Mouse (Mus musculus): ENCODE measurements around the gene Iffo2. TPM values are rescaled to one million over a fixed set of nuclear protein-coding genes. Genes with fewer than 3 reads are reported as not detected.

Iffo2 gene
- polyA plus RNA-seq, 1 experiment from 2014 or later = 4.4 TPM

DNA sequence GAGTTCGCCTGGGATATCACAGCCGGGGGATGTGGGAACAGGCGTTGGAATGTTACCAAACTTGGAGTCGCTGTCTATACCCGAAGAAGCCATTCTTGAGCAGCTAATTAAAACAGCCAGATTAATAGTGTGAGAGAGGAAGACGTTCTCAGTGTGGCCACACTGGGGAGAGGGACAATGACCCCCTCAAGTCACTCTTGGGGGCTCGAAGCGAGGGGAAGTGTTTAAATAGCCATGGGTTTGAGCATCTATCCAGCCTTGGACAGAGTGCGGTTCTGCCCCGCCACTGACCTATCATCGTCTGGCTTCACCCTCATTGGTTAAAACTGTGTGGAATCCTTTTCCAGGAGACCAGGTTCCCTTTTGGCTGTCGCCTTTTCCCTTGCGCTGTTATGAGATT is 68.0 kb downstream of the Iffo2 start:
- H3K4me1 ChIP-seq (ENCODE audit: control insufficient read depth in 2 of 2, insufficient read depth in 2 of 2, low read length in 2 of 2) = peaks cover 68 to 75% of the 10 kb centered on the region in 2 experiments
- WGBS = 11% methylated on average over 13 of the region's 13 CpGs
- ATAC-seq (ENCODE audit: insufficient number of reproducible peaks, insufficient read depth, low FRiP score, low read depth) = no peak

GRCm38 (mm10) chr4:139598950-139599518 is 68.7 kb downstream of the Iffo2 start:
- no peaks in the 10 kb centered on the region for H3K9me3 ChIP-seq (ENCODE audit: control insufficient read depth, low read length)
- peaks cover 68 to 72% of the 10 kb centered on the region in 2 experiments for H3K4me1 ChIP-seq (ENCODE audit: control insufficient read depth in 2 of 2, insufficient read depth in 2 of 2, low read length in 2 of 2)
- peak overlapping the region; percentile 18 for H3K9ac ChIP-seq (ENCODE audit: low read length)
- H3K27ac ChIP-seq (replicated peaks in 1 of 2; ENCODE audit: control insufficient read depth in 1 of 2, insufficient read depth in 1 of 2, low read depth in 2 of 2, low read length in 2 of 2) = peak overlapping the region; percentile 79 to 94
- under 1% methylated on average over 12 of the region's 12 CpGs for WGBS
- H3K4me3 ChIP-seq (ENCODE audit: control insufficient read depth in 1 of 2, insufficient read depth in 1 of 2, low read depth in 1 of 2, low read length in 2 of 2) = peak overlapping the region; percentile 22 to 23
- H3K27me3 ChIP-seq (ENCODE audit: control insufficient read depth, insufficient read depth, low read length) = no peaks in the 10 kb centered on the region
- peak; percentile 73 for ATAC-seq (ENCODE audit: insufficient number of reproducible peaks, insufficient read depth, low FRiP score, low read depth)
- H3K4me2 ChIP-seq (ENCODE audit: low read length) = peak overlapping the region; percentile 52
- H3K36me3 ChIP-seq (ENCODE audit: control insufficient read depth, insufficient read depth, low read length) = peaks cover 1% of the 10 kb centered on the region

More for the DNA sequence above, 68.0 kb downstream of the Iffo2 start:
- Histone ChIP-seq H3K36me3 (ENCODE audit: control insufficient read depth, insufficient read depth, low read length) (no peaks in the 10 kb centered on the region), H3K4me3 (ENCODE audit: control insufficient read depth in 1 of 2, insufficient read depth in 1 of 2, low read depth in 1 of 2, low read length in 2 of 2) (peak overlapping the region; percentile 22 to 23), H3K9me3 (ENCODE audit: control insufficient read depth, low read length) (no peaks in the 10 kb centered on the region), H3K9ac (ENCODE audit: low read length) (peak overlapping the region; percentile 18), H3K4me2 (ENCODE audit: low read length) (peak overlapping the region; percentile 52), H3K27me3 (ENCODE audit: control insufficient read depth, insufficient read depth, low read length) (no peaks in the 10 kb centered on the region), H3K27ac (replicated peaks in 1 of 2; ENCODE audit: control insufficient read depth in 1 of 2, insufficient read depth in 1 of 2, low read depth in 2 of 2, low read length in 2 of 2) (peak overlapping the region; percentile 79 to 94)

- 30% methylated on average over 7 of the region's 7 CpGs for WGBS
- no peak for ATAC-seq (ENCODE audit: insufficient number of reproducible peaks, insufficient read depth, low FRiP score, low read depth)
- no peak overlapping the region for H3K4me3 ChIP-seq (ENCODE audit: control insufficient read depth in 1 of 2, insufficient read depth in 1 of 2, low read depth in 1 of 2, low read length in 2 of 2)
- no peaks in the 10 kb centered on the region for H3K27me3 ChIP-seq (ENCODE audit: control insufficient read depth, insufficient read depth, low read length)
- peak overlapping the region; percentile 54; the same call in 1 of the 2 replicates for H3K9ac ChIP-seq (ENCODE audit: low read length)
- peaks cover 26% of the 10 kb centered on the region for H3K36me3 ChIP-seq (ENCODE audit: control insufficient read depth, insufficient read depth, low read length)
- peak overlapping the region; percentile 79 for H3K27ac ChIP-seq (replicated peaks in 1 of 2; ENCODE audit: control insufficient read depth in 1 of 2, insufficient read depth in 1 of 2, low read depth in 2 of 2, low read length in 2 of 2)
- H3K9me3 ChIP-seq (ENCODE audit: control insufficient read depth, low read length) = no peaks in the 10 kb centered on the region
- H3K4me2 ChIP-seq (ENCODE audit: low read length) = peak overlapping the region; percentile 38
- H3K4me1 ChIP-seq (ENCODE audit: control insufficient read depth in 2 of 2, insufficient read depth in 2 of 2, low read length in 2 of 2) = peaks cover 54 to 57% of the 10 kb centered on the region in 2 experiments
Measured at GRCm38 (mm10) chr4:139601519-139602356, 71.4 kb downstream of the Iffo2 start.

GRCm38 (mm10) chr4:139602357-139603244 is 72.3 kb downstream of the Iffo2 start, which contains the start of gene Gm21969:
Gene Gm21969, plus strand, starts transcription at chr4:139603186.
- H3K9ac ChIP-seq (ENCODE audit: low read length) = peak within 1 kb of the TSS; percentile 54; the same call in 1 of the 2 replicates
- WGBS = 47% methylated on average over 14 of the region's 14 CpGs

GRCm38 (mm10) chr4:139605216-139605615 is 74.9 kb downstream of the Iffo2 start:
- WGBS = 81% methylated on average over 11 of the region's 11 CpGs
- H3K9ac ChIP-seq (ENCODE audit: low read length) = no peak overlapping the region

More at GRCm38 (mm10) chr4:139602357-139603244, 72.3 kb downstream of the Iffo2 start, which contains the start of gene Gm21969:
- H3K27me3 ChIP-seq (ENCODE audit: control insufficient read depth, insufficient read depth, low read length) = no peaks in the 10 kb centered on the region
- H3K4me3 ChIP-seq (ENCODE audit: control insufficient read depth in 1 of 2, insufficient read depth in 1 of 2, low read depth in 1 of 2, low read length in 2 of 2) = no peak within 1 kb of the TSS
- H3K4me1 ChIP-seq (ENCODE audit: control insufficient read depth in 2 of 2, insufficient read depth in 2 of 2, low read length in 2 of 2) = peaks cover 46 to 49% of the 10 kb centered on the region in 2 experiments
- H3K36me3 ChIP-seq (ENCODE audit: control insufficient read depth, insufficient read depth, low read length) = peaks cover 34% of the 10 kb centered on the region
- peak within 1 kb of the TSS; percentile 38 for H3K4me2 ChIP-seq (ENCODE audit: low read length)
- no peak for ATAC-seq (ENCODE audit: insufficient number of reproducible peaks, insufficient read depth, low FRiP score, low read depth)
- no peaks in the 10 kb centered on the region for H3K9me3 ChIP-seq (ENCODE audit: control insufficient read depth, low read length)
- H3K27ac ChIP-seq (replicated peaks in 1 of 2; ENCODE audit: control insufficient read depth in 1 of 2, insufficient read depth in 1 of 2, low read depth in 2 of 2, low read length in 2 of 2) = peak within 1 kb of the TSS; percentile 79

DNA sequence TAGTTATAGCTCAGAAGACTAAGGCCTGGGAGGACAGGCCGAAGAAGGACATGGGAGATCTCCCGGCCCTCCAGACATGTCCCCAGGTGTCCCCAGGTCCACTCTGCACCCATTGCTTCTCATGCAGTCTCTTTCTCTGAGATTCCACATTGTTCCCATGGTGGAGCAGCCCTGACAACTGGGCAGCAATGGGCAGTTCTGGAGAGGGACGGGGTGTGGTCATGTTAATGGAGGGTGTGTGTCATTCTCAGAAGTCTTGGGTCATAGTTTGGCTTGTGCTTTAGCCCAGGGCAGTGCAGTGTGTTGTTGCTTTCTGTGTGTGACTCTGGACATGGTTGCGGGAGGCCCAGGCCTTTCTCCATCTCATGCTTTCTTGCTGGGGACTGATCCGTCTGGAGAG is 76.4 kb downstream of the Iffo2 start:
- WGBS = 91% methylated on average over 5 of the region's 5 CpGs
- Histone ChIP-seq H3K36me3 (ENCODE audit: control insufficient read depth, insufficient read depth, low read length) (peaks cover 60% of the 10 kb centered on the region), H3K27me3 (ENCODE audit: control insufficient read depth, insufficient read depth, low read length) (no peaks in the 10 kb centered on the region), H3K4me3 (ENCODE audit: control insufficient read depth in 1 of 2, insufficient read depth in 1 of 2, low read depth in 1 of 2, low read length in 2 of 2) (no peak overlapping the region), H3K27ac (replicated peaks in 1 of 2; ENCODE audit: control insufficient read depth in 1 of 2, insufficient read depth in 1 of 2, low read depth in 2 of 2, low read length in 2 of 2) (no peak overlapping the region), H3K9me3 (ENCODE audit: control insufficient read depth, low read length) (no peaks in the 10 kb centered on the region), H3K4me1 (ENCODE audit: control insufficient read depth in 2 of 2, insufficient read depth in 2 of 2, low read length in 2 of 2) (peaks cover 14 to 21% of the 10 kb centered on the region in 2 experiments), H3K4me2 (ENCODE audit: low read length) (no peak overlapping the region), H3K9ac (ENCODE audit: low read length) (no peak overlapping the region)
- ATAC-seq (ENCODE audit: insufficient number of reproducible peaks, insufficient read depth, low FRiP score, low read depth) = no peak

More at GRCm38 (mm10) chr4:139605216-139605615, 74.9 kb downstream of the Iffo2 start:
- Histone ChIP-seq H3K4me2 (ENCODE audit: low read length) (no peak overlapping the region), H3K4me3 (ENCODE audit: control insufficient read depth in 1 of 2, insufficient read depth in 1 of 2, low read depth in 1 of 2, low read length in 2 of 2) (no peak overlapping the region), H3K4me1 (ENCODE audit: control insufficient read depth in 2 of 2, insufficient read depth in 2 of 2, low read length in 2 of 2) (peaks cover 24 to 26% of the 10 kb centered on the region in 2 experiments), H3K36me3 (ENCODE audit: control insufficient read depth, insufficient read depth, low read length) (peaks cover 57% of the 10 kb centered on the region), H3K9me3 (ENCODE audit: control insufficient read depth, low read length) (no peaks in the 10 kb centered on the region), H3K27me3 (ENCODE audit: control insufficient read depth, insufficient read depth, low read length) (no peaks in the 10 kb centered on the region), H3K27ac (replicated peaks in 1 of 2; ENCODE audit: control insufficient read depth in 1 of 2, insufficient read depth in 1 of 2, low read depth in 2 of 2, low read length in 2 of 2) (no peak overlapping the region)
- no peak for ATAC-seq (ENCODE audit: insufficient number of reproducible peaks, insufficient read depth, low FRiP score, low read depth)

DNA sequence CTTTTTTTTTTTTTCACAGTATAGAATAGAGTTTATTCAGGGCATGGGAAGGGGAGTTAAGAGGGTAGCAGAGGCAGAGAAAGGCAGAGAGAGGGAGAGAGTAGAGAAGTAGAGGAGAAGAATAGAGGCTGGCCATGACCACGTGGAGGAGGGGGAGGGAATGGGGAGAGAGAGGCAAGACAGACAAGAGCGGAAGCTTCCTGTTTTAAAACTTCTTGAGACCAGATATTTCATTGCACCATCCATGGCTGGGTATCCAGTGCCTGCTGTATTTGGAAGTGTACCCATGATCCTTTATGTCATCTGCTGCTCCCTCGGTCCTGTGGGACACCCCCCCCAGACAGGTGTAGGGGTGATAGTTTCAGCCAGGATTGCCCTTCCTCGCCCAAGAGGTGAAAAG is 78.6 kb downstream of the Iffo2 start:
- Histone ChIP-seq H3K4me1 (ENCODE audit: control insufficient read depth in 2 of 2, insufficient read depth in 2 of 2, low read length in 2 of 2) (peaks cover 0 to 6% of the 10 kb centered on the region in 2 experiments; a peak in 2 of 4 replicates), H3K9ac (ENCODE audit: low read length) (no peak overlapping the region), H3K4me3 (ENCODE audit: control insufficient read depth in 1 of 2, insufficient read depth in 1 of 2, low read depth in 1 of 2, low read length in 2 of 2) (no peak overlapping the region), H3K27ac (replicated peaks in 1 of 2; ENCODE audit: control insufficient read depth in 1 of 2, insufficient read depth in 1 of 2, low read depth in 2 of 2, low read length in 2 of 2) (no peak overlapping the region), H3K27me3 (ENCODE audit: control insufficient read depth, insufficient read depth, low read length) (no peaks in the 10 kb centered on the region), H3K36me3 (ENCODE audit: control insufficient read depth, insufficient read depth, low read length) (peaks cover 72% of the 10 kb centered on the region), H3K4me2 (ENCODE audit: low read length) (no peak overlapping the region), H3K9me3 (ENCODE audit: control insufficient read depth, low read length) (0 out of 2 replicates have a peak, but pooled peaks cover 2% of the 10 kb centered on the region)
- 62% methylated on average over 4 of the region's 4 CpGs for WGBS
- no peak for ATAC-seq (ENCODE audit: insufficient number of reproducible peaks, insufficient read depth, low FRiP score, low read depth)

All from heart, embryonic 14.5 days (tissue).